Mouse (Mus musculus): ENCODE measurements around the gene Tiam1. TPM values are rescaled to one million over a fixed set of nuclear protein-coding genes. Genes with fewer than 3 reads are reported as not detected.
A peak's percentile ranks its signal among the peaks of the same experiment; 100 is the strongest.

Gene Tiam1
- polyA plus RNA-seq, 3 experiments from 2014 or later = 31.4 to 71.7 (median 56.0) TPM

DNA sequence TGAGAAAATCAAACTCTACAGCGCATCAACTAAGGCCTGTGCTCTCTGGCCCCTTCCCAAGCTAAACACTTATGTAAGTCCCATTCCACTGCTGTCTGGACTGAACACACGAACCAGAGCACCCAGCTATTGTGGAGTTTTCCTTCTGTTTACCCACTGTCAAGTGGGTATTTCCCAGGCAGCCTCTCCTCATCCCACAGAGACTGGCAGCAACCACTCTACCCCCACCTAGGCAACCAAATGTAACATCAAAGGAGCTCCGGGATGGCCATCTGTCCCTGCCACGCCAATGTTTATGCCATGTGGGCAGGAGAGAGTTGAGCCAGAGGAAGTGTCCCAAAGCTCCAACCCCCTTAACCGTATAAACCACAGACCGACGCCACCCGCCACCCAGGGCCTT is 192.8 kb downstream of the Tiam1 start:
- ATAC-seq = no peak

DNA sequence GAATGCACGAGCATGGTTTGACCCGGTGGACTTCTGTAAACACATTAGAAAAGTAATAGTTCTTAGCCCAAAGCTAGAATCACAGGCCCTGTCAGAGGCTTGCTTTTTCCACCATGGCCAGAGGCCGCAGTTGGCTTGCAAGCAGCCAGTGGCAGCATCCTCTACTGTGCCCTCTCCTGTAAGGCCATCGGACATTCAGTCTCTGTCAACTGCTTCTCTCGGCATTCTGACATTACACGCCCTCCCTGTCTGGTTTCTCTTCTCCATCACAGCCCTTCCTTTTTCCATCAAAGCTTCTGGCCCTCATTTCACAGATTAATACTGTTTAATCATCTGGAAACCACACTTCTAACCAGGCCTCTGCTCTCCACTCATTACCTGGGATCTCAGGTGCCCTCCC is 193.3 kb downstream of the Tiam1 start:
- ATAC-seq = no peak

DNA sequence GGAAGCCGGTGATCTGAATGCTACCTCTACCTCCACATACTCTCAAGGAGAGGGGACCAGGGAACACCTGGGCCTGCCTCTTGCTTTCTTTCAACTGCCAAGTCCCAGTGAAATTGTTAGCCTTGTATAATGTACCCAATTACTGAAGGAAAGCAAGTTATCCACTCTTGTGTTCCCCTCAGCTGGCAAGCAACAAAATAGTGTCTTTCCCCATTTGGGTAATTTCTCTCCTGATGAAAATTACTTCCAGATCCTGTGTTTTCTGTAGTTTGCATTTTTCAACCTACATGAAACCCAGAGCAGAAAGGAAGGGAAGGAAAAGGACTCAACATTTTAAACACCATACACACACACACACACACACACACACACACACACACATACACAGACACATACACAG is 195.5 kb downstream of the Tiam1 start:
- ATAC-seq = no peak

DNA sequence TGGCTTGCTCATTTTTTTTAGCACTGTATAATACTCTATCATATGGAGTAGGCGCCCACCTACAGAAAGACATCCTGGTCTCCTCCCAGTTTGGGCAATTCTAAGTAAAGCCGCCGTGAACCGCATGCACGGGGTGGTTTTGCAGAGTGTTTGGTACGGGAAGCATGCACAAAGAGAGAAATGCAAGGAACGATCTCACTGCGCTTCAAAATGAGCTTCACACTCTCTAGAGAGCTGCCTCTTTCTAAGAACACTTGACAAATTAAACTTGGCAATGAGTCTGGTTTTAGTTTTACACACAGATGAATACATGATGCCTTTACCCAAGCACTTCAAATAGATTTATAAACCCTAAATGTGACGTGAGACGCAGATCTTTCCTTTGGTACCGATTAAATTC is 196.8 kb downstream of the Tiam1 start:
- no peak for ATAC-seq

DNA sequence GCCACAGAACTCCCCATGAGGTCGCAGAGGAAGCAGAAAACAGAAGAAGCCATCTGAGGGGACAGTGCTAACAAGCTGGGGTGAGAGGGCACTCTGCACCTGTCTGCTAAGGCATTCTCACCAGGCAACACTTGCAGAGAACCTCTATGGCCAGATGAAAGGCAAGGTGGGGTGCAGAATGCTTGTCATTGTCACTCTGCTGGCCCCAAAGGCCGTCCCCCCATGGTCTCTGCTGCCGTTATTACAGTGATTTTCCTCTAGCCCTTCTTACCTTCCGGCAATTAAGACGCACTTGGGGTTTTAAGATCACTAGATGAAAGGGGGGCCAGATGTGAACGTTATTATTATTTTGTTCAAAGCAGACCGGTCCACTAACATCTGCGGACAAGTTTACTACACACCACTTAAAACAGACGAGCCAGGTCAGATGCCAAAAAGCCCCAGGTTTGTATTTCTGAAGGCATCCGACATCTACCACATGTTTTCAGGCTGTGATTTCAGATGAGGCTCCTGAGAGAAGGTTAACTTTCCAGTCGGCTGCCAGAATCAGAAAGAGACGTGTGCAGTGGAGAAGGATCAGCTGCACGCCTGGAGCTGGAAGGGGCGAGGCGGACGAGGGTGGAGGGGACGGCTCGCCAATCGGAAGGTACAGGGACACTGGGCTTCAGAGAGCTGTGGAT is 198.8 kb downstream of the Tiam1 start:
- no peak for ATAC-seq

DNA sequence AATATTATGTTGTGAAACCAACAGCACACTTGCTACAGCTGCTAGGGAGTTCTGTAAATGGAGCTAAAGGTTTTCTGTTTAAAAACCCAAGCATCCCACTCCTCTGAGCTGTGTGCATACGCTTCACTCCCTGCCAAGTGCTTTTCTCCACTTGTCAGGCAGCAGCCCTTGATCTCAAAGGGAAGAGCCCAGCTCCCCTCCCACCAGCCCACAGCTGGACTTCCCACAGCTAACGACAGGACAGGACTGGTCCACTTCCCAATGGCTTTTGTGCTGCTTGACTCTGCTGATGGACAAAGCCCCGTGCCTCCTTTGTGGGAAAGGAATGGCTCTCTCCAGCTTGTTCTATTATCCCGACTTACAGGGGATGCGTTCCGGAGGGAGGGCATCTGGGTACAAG is 199.5 kb downstream of the Tiam1 start:
- ATAC-seq = no peak

DNA sequence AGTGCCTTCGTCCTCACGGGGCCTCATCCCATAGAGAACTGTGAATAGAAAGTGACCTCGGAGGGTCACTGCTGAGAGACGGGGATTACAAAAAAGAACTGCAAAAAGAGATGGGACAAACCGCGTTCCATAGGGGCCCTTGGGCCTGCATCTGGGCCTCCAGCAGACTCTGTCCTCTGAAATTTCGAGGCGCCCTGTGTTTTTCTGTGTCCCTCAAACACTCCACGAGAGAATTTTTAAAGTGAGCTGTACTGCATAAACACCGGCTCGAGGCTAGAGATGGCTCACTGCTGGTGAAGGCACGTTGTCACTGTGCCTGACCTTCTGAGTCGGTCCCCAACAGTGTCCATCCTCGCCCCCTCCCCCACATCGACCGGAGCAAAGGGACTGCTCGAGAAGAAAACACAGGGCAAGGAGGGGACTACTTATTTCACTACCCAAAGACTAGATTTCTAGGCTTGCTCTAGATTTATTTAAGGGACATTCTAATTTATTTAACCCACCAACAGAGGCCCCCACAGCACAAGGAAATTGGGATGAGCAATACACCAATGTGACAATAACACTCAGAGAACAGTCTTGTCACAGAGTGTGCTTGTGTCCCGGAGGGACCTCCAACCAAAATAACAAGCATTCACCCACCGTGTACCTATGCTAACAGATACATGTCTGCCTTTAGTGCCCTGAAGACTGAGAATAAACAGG is 200.2 kb downstream of the Tiam1 start:
- no peak for ATAC-seq

DNA sequence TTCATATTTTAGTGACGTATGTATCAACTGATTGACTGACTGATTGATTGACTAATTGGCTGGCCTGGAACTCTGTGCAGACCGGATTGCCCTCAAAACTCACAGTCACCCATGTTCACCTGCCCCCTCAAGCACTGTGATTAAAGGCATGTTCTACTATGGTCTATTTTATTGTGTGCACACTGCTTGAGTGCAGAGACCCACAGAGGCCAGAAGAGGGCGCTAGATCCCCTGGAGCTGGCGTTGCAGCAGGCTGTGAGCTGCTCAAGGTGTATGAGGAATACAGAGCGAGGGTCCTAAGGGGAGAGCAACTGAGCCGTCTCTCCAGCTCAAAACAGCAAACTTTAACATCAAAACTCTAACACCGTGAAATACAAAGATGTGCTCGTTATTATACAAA is 202.9 kb downstream of the Tiam1 start:
- no peak for ATAC-seq

DNA sequence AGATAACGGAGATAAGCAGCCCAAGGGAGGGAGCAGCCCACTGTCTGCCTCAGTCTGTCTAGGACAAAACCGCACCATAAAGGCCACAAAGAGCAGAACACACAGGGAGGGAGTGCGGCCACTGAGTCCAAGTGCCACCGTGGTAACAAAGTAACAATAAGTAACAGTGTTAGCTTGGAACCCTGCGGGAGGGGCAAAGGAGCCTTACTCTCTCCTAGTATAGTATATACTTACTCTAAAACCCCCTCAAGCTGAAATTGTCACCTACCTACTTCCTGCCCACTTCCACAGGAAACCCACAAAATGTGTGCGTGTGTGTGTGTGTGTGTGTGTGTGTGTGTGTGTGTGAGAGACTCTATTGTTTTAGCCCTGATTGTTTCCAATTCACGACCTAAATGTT is 205.3 kb downstream of the Tiam1 start:
- ATAC-seq = peak; percentile 94

DNA sequence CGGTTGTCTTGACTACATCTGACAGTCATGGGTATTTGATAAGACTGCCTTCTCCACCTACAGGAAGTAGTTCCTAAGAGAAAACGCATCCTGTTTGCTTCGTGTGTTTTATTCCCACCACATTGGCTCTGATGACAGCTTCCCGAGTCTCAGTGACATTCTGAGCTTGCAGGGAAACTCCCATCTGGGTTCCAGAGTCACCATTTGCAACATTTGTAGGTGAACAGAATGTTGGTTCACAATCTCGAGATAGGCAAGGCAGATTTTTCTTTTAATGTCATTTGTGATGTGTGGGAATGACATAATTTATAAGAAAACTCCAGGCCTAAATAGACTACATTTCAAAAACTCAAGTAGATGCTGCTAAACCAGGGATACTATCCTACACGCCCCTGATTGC is 207.0 kb downstream of the Tiam1 start:
- no peak for ATAC-seq

DNA sequence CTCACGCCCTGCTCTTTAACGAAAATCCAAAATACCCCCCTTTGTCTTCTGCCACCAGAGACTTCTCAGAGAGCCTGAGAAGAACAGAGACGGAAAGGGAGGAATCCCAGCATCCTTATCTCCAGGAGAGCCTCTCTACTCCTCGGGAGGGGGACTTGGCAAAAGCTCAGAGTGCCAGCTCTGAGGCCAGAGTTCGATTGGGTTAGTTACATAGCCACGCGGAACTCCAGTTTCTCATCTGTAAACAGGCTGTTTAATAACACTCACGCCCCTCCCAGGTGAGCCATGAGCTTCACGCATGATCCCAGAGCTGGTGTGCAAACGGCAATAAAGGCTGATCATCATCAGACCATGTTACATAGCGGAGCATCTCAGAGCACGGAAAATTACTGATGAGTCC is 208.2 kb downstream of the Tiam1 start:
- ATAC-seq = no peak

DNA sequence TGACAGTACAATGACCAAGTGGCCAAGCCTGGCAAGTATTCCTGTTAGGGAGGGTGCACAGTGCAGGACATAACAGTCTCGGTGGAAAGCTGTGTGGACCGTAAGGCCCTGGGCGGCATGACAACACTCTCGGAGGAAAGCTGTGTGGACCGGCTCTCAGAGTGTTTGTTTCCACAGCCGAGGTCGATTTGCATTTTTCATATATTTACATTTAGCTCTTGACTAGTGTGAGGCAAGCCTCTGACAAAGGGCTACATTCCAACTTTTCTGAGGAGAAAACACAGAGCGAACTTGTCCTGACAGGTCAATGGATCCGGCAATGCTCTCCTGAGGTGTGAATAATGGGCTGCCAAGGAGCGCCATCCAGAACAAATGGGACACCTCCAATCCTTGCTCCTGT is 209.0 kb downstream of the Tiam1 start:
- ATAC-seq = no peak

DNA sequence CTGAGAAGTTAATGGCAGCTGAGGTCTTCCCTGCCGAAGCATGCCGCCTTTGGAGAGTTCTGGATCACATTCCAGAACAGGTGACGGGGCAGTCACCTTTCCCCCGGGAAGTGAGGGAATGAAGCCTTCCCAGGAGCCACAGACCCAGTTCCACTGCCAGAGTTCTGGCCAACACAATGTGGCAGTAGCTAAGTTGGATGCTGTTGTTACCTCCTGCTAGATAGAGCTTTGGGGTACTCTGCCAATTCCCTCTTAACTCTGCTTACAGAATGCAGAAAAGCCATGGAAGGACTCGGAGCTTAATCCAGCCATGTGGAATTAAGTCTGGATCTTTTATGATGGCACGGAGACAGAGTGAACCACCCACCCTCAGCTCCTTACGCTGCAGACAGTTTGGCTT is 209.6 kb downstream of the Tiam1 start:
- no peak for ATAC-seq

DNA sequence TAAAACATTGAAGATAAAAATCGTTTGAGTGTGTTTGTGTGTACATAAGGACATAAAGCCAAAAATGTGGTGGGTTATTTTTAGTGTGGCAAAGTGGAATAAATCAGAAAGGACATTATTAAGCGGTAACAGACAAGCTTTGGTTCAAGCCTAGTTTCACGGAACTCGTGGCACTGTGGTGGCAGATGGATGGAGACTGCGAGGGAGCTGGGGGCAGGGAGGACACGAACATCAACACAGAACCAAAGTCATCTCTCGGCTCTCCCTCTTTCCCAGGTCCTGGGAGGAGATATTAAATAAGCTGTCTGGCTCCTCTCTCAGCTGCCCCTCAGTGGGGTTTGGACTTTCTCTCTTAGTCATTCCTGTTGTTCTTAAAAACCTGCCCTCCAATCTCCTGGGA is 215.0 kb downstream of the Tiam1 start:
- no peak for ATAC-seq

DNA sequence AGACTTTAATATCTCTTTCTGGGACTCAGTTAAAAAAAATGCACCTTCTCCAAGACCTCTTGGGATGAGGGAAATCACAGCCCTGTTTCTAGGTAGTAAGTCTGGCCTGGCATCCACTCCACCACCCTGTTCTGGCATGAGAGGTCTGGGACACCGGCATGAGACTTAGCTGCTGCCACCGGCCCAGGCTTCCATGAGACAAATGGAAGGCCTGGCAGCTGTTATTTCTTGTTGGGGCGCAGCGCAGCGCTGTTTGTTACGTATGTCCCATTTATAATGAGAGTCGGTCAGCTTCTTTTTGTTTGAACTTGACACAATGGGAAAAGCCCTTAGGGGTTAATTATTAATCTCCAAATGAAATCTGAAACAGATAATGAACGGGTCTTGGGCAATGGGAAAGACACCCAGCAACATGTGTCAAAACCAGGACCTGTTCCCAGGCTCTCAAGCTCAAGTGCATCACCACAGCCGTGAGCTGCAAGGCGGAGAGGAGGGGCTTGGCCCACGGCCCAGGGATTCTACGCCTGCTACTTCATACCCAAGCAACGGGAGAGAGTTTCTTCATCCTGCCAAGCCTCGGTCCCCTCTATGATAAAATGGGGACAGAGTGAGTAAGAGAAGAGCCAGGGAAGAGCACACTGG is 219.2 kb downstream of the Tiam1 start:
- ATAC-seq = no peak

DNA sequence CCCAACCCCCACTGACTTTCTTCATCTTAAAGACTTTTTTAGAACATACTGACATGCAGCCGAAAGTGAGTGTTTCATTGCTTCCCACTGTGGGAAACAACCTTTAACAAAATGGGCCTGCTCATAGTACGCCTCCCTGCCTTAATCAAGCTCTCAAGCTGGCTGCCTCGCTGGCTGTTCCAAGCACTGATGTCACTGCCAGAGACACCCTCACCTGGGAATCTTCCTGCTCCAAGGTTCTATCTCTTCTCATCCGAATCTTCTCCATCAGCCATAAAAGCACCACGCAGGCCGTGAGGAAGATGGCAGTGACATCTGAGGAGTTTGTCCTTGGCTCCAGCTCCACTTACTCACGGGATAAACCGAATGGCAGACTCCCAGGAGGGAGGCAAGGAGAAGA is 220.3 kb downstream of the Tiam1 start:
- ATAC-seq = no peak

DNA sequence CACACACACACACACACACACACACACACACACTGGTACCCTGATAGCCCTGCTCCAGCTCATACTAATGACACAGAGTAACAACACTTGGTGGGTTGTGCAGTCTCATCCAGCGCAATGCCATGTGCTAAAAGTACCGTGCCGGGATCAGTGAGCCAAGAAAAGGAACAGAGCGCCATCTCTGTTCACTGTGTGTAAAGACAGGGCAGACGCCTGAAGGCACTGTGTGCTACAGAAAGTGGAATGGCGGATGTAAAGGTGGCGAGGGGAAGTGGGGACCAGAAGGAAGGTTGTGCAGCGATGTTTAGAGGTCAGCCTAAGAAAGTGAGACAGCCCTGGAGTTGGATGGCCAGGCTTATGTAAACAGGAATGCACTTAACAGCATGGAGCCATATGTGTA is 221.1 kb downstream of the Tiam1 start:
- ATAC-seq = no peak

DNA sequence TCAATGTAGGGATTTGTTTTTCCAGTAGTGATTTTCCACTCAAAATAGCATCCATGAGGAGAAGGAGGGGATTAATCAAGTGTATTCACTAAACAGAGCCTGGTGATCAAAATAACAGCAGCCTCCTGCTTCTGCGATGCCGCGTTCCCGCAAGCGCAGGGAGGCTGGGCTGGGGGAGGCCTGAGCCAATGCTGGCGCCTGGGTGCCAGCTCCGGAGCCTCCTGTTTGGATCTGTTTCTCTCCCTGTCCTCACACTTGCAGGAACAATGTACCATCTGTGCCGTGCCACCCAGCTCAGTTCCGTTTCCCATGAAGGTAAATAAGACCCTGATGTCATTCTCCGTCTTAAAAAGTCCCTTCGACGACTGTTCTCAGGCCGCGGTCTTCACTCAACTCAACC is 222.2 kb downstream of the Tiam1 start:
- ATAC-seq = no peak

DNA sequence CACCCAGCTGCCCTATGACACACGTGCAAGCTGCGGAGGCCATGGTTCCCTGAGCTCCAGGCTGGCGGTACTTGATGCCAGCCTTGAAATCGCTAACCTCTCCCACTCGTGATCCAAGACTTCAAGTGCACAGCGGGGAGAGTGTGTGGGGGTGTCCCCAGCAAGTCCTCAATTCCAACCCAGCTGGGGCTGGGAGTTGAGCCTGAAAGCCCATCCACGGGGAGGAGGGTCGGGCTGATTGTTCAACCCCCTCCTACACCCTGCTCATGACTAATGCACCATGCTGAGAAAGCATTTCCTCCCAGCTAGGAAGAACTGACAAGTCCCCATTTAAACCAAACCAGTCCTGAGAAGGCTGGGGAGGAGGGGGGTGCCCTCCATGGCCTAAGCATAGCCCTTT is 223.2 kb downstream of the Tiam1 start:
- ATAC-seq = no peak

DNA sequence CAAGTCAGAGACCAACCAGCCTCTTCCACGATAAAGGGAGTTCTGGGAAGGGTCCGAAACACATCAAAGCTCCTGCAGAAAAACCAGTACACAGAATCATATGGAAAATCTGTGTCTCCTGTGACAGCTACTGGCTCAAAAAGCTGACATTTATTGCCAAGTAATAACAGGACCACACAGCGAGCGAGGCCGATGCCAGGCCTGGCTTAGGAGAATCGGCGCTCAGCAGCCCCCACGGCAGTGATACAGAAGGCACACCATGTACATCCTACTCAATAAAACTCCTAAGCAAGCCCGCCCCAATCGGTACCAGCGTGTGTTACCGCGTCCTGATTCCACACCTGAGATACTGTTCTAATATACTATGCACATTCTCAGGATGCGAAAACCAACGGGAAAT is 226.2 kb downstream of the Tiam1 start:
- ATAC-seq = no peak

DNA sequence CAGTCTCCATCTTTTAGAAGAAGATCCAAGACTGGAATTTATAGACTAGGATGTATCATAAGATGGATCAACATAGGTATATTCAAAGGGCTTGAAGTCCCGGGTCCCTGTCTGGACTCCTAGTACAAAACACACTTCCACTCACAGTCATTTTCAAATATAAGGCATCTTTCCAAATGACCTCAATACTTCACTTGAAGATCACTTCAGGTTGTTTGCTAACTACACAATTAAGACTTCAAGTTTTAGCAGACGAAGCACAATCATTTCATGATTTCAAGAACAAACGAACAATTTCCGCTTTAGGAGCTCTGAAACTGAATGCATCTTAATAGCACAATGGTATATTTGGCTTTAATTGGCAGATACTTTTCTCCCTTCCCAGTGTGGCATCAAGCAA is 228.6 kb downstream of the Tiam1 start:
- no peak for ATAC-seq

DNA sequence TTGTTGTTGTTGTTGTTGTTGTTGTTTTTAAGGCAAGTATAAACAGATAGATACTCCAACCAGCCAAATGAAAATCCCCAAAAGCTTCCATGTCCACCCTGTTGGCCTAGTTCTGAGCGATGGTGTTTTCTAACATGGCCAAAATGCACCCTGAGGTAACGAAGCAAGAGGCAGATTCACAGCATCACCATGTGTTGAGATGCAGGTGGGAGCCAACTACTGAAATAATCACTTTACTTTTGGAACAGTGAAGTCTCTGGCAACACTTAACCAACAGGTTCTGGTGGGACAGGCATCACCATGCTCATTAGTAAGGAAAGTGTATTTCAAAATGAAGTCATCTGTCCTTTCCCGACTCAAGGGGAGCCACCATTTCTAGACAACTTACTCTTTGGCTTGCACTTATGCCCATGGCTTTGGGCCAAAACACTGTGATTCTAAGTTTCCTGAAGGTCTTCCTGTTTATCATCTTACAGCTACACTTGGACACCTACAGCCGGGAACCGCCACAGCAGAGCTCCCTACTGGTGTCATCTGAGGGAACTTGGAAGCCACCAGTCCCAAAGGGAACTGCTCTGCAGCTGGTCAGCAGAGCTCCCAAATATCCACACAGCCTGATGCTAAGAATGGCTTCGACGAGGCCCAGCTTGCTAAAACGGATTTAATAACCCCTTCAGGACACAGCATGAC is 230.7 kb downstream of the Tiam1 start:
- ATAC-seq = no peak

DNA sequence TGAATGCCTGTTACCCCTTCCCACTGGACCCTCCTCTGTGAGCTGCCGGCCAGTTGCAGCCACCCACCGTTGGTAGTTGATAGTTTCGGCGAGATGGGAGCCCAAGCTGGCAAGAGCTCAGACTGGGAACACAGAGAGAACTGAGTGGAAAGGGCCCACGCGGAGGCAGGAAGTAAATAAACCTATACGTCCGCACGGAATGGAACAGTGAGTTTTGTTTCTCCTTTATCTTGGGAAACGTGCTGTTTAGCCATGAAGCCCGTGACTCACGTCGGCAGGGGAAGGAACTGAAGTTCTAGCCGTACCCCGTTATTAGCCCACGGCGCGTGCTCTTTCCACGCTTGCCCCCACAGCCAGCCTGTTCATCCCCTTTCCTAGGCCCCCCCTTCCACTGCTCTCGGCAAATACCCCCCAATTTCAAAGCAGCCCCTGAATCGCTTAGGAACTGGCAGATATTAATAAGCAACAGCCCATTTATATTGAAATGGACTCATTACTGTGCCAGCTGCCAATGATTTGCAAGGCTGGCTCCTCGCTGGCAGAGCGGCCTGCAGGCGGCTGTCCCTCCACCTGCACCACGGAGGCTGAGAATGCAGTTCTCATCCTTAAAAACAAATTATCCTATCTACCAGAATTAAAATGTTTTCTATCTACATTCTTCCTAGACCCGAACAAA is 234.0 kb downstream of the Tiam1 start:
- no peak for ATAC-seq
